Mouse (Mus musculus): ENCODE measurements at regions not wholly inside any gene's neighbourhood (a gene's known extent, or its start where the extent isn't known, plus 50 kb on each side); places are given as distances from the start of the nearest gene placed in this dataset.

- H3K4me3 ChIP-seq (replicated peaks; ENCODE audit: control insufficient read depth, low read depth, low read length) = no peak overlapping the region
- 76% methylated on average over 17 of the region's 17 CpGs for WGBS
- TF ChIP-seq CTCF (IDR thresholded peaks at IDR 0.05; ENCODE audit: control insufficient read depth, insufficient read depth, low read length) (no peak), POLR2A (IDR thresholded peaks at IDR 0.05; ENCODE audit: borderline replicate concordance, control insufficient read depth, low read depth, low read length) (no peak)
- no peaks in the 10 kb centered on the region for H3K4me1 ChIP-seq (ENCODE audit: control insufficient read depth, insufficient read depth, low read length)
- H3K27ac ChIP-seq (ENCODE audit: control insufficient read depth, insufficient read depth, low read depth, low read length, poor library complexity) = no peak overlapping the region
These were observed 371.5 kb upstream of the Nfe2l3 start for GRCm38 (mm10) chr6:51060848-51061535.

- WGBS = 78% methylated on average over 6 of the region's 6 CpGs
- H3K27ac ChIP-seq (ENCODE audit: control insufficient read depth, insufficient read depth, low read depth, low read length, poor library complexity) = no peak overlapping the region
- H3K4me1 ChIP-seq (ENCODE audit: control insufficient read depth, insufficient read depth, low read length) = no peaks in the 10 kb centered on the region
- H3K4me3 ChIP-seq (replicated peaks; ENCODE audit: control insufficient read depth, low read depth, low read length) = no peak overlapping the region
- no peak for TF ChIP-seq CTCF (IDR thresholded peaks at IDR 0.05; ENCODE audit: control insufficient read depth, insufficient read depth, low read length)
- TF ChIP-seq POLR2A (IDR thresholded peaks at IDR 0.05; ENCODE audit: borderline replicate concordance, control insufficient read depth, low read depth, low read length) = no peak
These were observed 367.3 kb upstream of the Nfe2l3 start for GRCm38 (mm10) chr6:51065156-51065555.

- 80% methylated on average over 11 of the region's 11 CpGs for WGBS
- H3K4me3 ChIP-seq (replicated peaks; ENCODE audit: control insufficient read depth, low read depth, low read length) = no peak overlapping the region
- TF ChIP-seq POLR2A (IDR thresholded peaks at IDR 0.05; ENCODE audit: borderline replicate concordance, control insufficient read depth, low read depth, low read length) (no peak), CTCF (IDR thresholded peaks at IDR 0.05; ENCODE audit: control insufficient read depth, insufficient read depth, low read length) (no peak)
- H3K27ac ChIP-seq (ENCODE audit: control insufficient read depth, insufficient read depth, low read depth, low read length, poor library complexity) = no peak overlapping the region
- no peaks in the 10 kb centered on the region for H3K4me1 ChIP-seq (ENCODE audit: control insufficient read depth, insufficient read depth, low read length)
These were observed 365.1 kb upstream of the Nfe2l3 start for GRCm38 (mm10) chr6:51067332-51067731.

- TF ChIP-seq CTCF (IDR thresholded peaks at IDR 0.05; ENCODE audit: control insufficient read depth, insufficient read depth, low read length) (no peak), POLR2A (IDR thresholded peaks at IDR 0.05; ENCODE audit: borderline replicate concordance, control insufficient read depth, low read depth, low read length) (no peak)
- WGBS = 78% methylated on average over 5 of the region's 5 CpGs
These were observed 362.5 kb upstream of the Nfe2l3 start for GRCm38 (mm10) chr6:51069945-51070344.

GRCm38 (mm10) chr6:51071243-51071642, 361.2 kb upstream of the Nfe2l3 start:
- TF ChIP-seq CTCF (IDR thresholded peaks at IDR 0.05; ENCODE audit: control insufficient read depth, insufficient read depth, low read length) = no peak
- TF ChIP-seq POLR2A (IDR thresholded peaks at IDR 0.05; ENCODE audit: borderline replicate concordance, control insufficient read depth, low read depth, low read length) = no peak
- Histone ChIP-seq H3K4me1 (ENCODE audit: control insufficient read depth, insufficient read depth, low read length) (no peaks in the 10 kb centered on the region), H3K4me3 (replicated peaks; ENCODE audit: control insufficient read depth, low read depth, low read length) (no peak overlapping the region), H3K27ac (ENCODE audit: control insufficient read depth, insufficient read depth, low read depth, low read length, poor library complexity) (no peak overlapping the region)
- WGBS = 76% methylated on average over 9 of the region's 9 CpGs

More at GRCm38 (mm10) chr6:51069945-51070344, 362.5 kb upstream of the Nfe2l3 start:
- Histone ChIP-seq H3K4me3 (replicated peaks; ENCODE audit: control insufficient read depth, low read depth, low read length) (no peak overlapping the region), H3K4me1 (ENCODE audit: control insufficient read depth, insufficient read depth, low read length) (no peaks in the 10 kb centered on the region), H3K27ac (ENCODE audit: control insufficient read depth, insufficient read depth, low read depth, low read length, poor library complexity) (no peak overlapping the region)

GRCm38 (mm10) chr6:51075026-51075425, 357.4 kb upstream of the Nfe2l3 start:
- H3K27ac ChIP-seq (ENCODE audit: control insufficient read depth, insufficient read depth, low read depth, low read length, poor library complexity) = no peak overlapping the region
- H3K4me1 ChIP-seq (ENCODE audit: control insufficient read depth, insufficient read depth, low read length) = no peaks in the 10 kb centered on the region; the same call in 1 of the 2 replicates
- no peak overlapping the region for H3K4me3 ChIP-seq (replicated peaks; ENCODE audit: control insufficient read depth, low read depth, low read length)
- TF ChIP-seq CTCF (IDR thresholded peaks at IDR 0.05; ENCODE audit: control insufficient read depth, insufficient read depth, low read length) (no peak), POLR2A (IDR thresholded peaks at IDR 0.05; ENCODE audit: borderline replicate concordance, control insufficient read depth, low read depth, low read length) (no peak)
- WGBS = 87% methylated on average over 8 of the region's 8 CpGs

GRCm38 (mm10) chr6:51076861-51077768, 355.4 kb upstream of the Nfe2l3 start:
- Histone ChIP-seq H3K27ac (ENCODE audit: control insufficient read depth, insufficient read depth, low read depth, low read length, poor library complexity) (no peak overlapping the region), H3K4me3 (replicated peaks; ENCODE audit: control insufficient read depth, low read depth, low read length) (no peak overlapping the region), H3K4me1 (ENCODE audit: control insufficient read depth, insufficient read depth, low read length) (no peaks in the 10 kb centered on the region; the same call in 1 of the 2 replicates)
- 85% methylated on average over 21 of the region's 21 CpGs for WGBS
- TF ChIP-seq CTCF (IDR thresholded peaks at IDR 0.05; ENCODE audit: control insufficient read depth, insufficient read depth, low read length) = no peak
- TF ChIP-seq POLR2A (IDR thresholded peaks at IDR 0.05; ENCODE audit: borderline replicate concordance, control insufficient read depth, low read depth, low read length) = no peak

GRCm38 (mm10) chr6:51077769-51078096, 354.7 kb upstream of the Nfe2l3 start:
- no peak overlapping the region for H3K4me3 ChIP-seq (replicated peaks; ENCODE audit: control insufficient read depth, low read depth, low read length)
- no peaks in the 10 kb centered on the region; the same call in 1 of the 2 replicates for H3K4me1 ChIP-seq (ENCODE audit: control insufficient read depth, insufficient read depth, low read length)
- 42% methylated on average over 6 of the region's 6 CpGs for WGBS
- TF ChIP-seq POLR2A (IDR thresholded peaks at IDR 0.05; ENCODE audit: borderline replicate concordance, control insufficient read depth, low read depth, low read length) = no peak
- TF ChIP-seq CTCF (IDR thresholded peaks at IDR 0.05; ENCODE audit: control insufficient read depth, insufficient read depth, low read length) = no peak
- H3K27ac ChIP-seq (ENCODE audit: control insufficient read depth, insufficient read depth, low read depth, low read length, poor library complexity) = no peak overlapping the region

Measured in bone marrow, adult 2 months (tissue).